Mouse (Mus musculus) heart, postnatal 25 days (tissue): Measurements from ENCODE around the gene Elp4. TPM values are rescaled to one million over a fixed set of nuclear protein-coding genes. Genes with fewer than 3 reads are reported as not detected.

ENCODE experiments used
- DNase-seq: peaks from one replicate; pipeline ENCODE4 v3.0.0; 2022; ENCODE audit warnings: low spot score
- intact Hi-C: fragments of 180-260 bp; cut with DNase I; formaldehyde crosslinking; loops from one replicate; pipeline ENCODE4 v1.15.1; 2025
- total RNA-seq, 2 experiments: library from RNA; stranded (reverse); gene quantifications; 2 replicates each; pipeline ENCODE4 v1.2.3; 2021

The Elp4 gene
- total RNA-seq, 2 experiments from 2014 or later = 11.3 to 14.0 TPM

DNA sequence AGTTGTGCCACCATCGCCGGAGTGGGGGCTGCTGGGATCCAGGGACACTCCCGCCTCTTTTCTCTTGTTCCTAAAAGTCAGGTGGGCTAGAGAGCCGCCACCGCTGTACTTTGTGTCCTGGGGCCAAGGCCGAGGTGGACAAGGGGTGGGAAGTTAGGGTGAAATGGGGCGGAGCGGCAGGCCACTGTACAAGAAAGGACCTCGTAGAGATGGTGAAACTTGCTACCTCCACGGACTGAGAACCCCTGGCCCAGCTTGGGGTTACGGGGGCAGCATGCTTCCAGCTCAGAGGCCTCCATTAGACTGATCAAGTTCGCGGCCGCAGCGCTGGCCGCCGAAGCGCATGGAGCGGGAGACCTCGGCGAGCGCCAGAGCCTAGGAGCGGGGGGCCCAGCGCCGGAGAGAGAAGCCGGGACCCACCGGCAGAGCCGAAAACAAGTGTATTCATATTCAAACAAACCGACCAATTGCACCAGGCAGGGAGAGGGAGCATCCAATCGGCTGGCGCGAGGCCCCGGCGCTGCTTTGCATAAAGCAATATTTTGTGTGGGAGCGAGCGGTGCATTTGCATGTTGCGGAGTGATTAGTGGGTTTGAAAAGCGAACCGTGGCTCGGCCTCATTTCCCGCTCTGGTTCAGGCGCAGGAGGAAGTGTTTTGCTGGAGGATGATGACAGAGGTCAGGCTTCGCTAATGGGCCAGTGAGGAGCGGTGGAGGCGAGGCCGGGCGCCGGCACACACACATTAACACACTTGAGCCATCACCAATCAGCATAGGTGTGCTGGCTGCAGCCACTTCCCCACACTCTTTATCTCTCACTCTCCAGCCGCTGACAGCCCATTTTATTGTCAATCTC, 229.3 kb downstream of the Elp4 start:
- DNase-seq = no peak
- intact Hi-C loops = loop anchor here (10.0 kb wide), 1 partner anchor 550 kb away; the partner anchor contains the start of gene Wt1

DNA sequence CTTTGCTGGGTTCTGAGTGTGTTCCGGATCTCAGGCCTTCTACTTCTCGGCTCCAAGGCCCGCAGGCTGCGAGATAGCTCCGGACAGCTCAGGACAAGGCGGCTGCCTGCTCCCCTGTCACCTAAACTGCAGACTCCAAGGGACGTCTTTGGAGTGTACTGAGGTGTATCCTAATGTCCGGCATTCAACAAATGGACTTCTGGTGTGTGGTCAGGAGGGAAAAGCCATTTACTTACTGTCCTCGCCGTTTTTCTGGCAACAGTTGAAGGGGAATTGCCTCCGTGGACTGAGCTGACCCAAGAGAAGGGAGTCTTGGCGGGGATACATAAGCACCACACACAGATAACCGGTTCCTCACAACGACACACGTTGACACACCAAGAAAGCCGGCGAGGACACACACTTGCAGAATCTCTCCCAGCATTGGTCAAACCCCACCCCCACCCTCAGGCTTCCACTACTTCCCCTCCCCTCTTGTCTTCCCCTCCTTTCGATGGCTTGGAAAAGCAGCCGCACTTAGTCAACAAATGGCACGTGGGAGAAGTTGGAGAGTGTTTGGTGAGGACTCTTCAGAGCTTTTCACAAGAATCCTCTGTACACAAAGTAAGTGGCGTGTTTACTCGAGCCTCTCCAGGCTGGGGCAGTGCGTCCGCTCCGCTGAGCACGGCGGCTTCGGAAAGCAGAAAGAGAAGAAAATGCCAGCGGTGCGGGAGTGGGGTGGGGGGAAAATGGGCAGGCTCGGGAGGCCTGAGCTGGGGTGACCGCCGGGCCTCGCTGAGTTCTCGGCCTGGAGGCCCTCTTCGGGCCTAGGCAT, 230.1 kb downstream of the Elp4 start:
- DNase-seq = no peak
- intact Hi-C loops = loop anchor here (10.0 kb wide), 1 partner anchor 549 kb away; the partner anchor contains the start of gene Wt1

DNA sequence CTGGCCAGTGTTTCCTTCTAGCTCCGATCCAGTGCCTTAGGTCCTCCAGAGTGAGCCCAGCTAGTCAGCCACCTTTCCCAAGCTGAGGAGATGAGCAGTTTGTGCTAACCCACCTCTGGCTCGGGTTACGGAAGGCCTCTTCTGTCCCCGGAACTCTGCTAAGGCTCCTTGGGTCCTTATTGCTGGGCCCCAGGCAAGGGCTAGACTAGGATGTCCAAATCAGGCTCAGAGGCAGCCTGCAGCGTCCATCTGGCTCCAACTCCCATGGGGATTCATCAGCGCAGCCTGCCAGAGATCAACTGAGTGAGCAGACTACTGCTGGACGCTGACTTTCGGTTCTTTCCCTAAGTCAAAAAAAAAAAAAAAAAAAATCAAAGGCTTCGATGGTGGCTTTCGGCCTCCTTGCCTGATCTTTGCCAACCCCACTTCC, 230.7 kb downstream of the Elp4 start:
- DNase-seq = no peak
- intact Hi-C loops = loop anchor here (10.0 kb wide), 1 partner anchor 549 kb away; the partner anchor contains the start of gene Wt1

DNA sequence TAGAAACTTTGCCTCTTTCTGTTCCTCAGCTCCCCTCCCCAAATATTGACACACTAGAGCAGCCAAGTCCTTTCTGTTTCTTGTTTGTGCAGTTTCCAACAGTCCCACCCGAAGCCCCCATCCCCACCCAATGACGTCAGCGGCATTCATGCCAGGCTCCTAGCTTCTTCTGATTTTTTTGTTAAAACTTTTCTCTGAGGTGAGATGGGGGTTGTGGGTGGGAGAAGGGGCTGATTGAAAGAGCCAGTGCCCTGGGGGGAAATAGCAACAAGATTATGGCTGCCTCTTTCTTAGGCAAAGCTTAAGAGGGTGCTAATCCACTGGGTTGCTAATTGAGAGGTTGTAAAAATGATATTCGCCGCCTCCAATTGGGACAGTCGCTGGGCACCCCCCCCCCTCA, 231.3 kb downstream of the Elp4 start:
- intact Hi-C loops = loop anchor here (10.0 kb wide), 1 partner anchor 548 kb away; the partner anchor contains the start of gene Wt1
- DNase-seq = no peak

DNA sequence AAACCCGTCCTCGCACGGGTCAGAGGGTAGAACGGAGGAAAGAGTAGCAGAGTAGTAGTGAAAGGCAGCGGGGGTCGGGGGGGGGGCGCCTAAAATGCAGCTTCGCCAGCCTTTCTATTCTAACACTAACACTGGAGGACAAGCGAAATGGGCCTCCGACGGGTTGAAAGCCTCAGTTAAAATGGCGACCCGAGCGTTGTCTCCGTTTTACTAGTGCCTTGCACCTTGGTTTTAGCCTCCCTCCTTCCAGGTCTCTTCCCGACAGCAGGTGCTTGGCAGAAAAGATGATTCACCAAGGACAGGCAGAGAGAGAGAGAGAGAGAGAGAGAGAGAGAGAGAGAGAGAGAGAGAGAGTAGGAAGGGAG, 231.8 kb downstream of the Elp4 start:
- intact Hi-C loops = loop anchor here (10.0 kb wide), 1 partner anchor 548 kb away; the partner anchor contains the start of gene Wt1

DNA sequence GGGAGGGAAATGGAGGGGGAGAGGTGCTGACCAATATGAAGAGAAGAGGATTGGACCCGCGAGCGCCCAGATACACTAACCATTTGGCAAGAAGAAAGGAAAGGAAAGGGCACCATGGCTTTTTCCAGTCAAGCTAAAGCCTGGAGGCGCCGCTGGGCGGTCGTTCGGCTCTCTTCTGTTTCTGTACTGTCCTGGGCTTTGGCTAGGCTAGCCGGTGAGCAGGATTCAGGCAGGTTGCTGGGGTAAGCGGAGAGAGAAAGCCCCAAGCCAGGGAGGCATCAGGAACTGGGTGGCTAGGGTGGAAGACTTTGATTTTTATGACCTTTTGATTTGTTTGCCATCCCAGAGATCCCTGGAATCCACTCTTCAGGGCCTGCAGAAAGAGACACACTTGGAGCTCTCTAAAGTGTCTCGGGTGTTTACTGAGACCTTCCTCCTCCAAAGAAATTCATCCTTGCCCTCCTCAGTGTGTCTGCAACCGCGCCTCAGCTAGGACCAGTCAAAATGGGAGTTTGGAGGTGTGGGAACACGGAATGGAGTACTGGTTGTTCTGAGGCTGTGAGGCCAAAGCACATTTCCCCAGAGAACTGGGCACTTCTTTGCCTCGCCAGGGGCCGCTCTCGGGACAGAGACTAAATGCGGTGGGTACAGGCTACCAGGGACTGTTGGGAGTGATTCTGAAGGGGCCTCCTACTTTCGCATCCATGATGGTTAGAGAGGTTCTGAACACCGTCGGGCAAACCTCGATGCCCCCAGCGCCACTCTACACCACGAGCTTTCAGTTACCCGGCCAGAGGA, 232.4 kb downstream of the Elp4 start:
- intact Hi-C loops = loop anchor here (10.0 kb wide), 1 partner anchor 547 kb away; the partner anchor contains the start of gene Wt1
- no peak for DNase-seq

More for the DNA sequence above, 231.8 kb downstream of the Elp4 start:
- DNase-seq = no peak

DNA sequence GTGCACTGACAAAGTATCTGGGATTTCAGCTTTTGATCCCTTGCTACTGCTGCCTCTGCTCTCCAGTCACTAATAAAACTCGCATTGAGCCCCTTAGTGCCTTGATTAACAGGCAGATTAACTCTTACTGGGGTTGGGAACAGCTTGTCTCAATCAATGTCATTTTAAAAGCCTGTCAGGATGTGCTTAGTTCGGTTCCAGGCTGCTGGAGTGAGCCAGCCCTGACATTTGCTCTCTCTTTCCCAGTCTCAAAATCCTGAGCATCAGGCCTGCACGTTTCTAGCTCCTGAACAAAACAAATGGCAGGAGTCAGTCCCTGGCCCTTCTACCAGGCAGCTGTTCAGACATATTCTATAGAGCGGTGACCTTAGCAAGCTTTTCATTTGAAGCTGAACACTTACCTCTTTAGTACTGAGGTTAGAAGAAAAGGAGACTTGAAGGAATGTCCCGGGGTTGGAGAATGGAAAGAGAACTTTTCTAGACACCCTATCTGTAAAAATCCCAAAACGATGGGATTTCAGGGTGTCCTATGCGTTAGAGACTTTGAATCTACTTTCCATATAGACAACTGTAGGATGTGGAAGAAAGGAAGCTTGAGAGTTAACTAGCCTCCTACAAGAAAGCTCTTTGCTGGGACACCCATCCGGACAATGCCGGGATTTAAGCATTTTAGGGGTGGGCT, 233.1 kb downstream of the Elp4 start:
- no peak for DNase-seq
- intact Hi-C loops = loop anchor here (10.0 kb wide), 1 partner anchor 546 kb away; the partner anchor contains the start of gene Wt1

DNA sequence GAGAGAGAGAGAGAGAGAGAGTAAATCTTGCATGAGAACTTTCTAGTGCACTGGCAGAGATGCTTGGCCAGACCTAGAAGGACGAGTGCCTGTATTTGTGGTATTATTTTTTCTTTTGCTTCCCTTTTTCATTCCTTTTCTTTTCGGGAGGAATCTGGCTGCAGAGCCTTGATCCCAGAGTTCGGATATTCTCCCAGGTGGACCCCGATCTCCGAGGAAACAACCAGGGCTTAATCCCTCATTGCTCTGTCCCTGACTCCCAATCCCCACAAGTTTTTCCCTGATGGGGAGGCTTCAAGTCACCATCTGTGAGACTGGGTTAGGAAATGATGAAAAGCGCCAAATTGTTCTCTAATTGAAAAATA, 233.7 kb downstream of the Elp4 start:
- no peak for DNase-seq
- intact Hi-C loops = loop anchor here (10.0 kb wide), 1 partner anchor 546 kb away; the partner anchor contains the start of gene Wt1

DNA sequence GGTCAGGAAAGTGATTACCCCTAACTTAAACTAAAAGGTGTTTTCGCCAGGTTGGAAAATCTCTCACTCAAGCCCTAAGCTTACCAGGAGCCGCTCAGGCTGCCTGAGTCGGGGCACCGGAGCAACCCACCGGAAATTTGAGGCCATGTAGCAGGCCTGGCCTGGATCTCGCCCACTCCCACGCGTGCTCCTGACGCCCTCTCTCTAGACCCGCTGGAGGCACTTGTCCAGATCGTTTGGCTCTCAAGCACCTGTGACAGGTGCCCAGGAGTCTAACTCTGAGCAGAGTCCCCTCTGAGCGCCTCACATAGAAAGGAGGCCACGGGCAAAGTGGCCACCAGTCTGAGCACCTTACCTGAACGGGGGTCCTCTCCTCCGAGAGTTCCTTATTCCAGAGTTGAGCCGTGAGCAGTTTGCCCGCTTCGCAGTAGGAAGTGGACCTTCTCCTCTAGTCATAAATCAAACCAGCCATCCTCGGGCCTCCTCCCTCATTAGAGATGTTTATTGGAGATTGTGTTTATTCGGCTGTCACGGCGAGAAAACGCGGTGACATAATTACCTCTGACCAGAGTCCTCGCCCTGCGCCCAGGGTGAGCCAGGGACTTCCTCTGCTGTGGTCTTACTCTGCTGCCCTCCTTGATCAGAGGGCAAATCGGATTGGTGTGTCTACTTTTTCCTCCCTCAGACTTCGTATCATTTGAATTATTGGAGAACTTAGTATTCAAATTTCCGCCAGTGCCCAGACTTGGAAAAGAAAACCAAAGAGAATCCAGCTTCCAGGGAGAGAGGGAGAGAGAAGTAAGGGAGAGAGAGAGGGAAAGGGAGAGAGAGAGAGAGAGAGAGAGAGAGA, 234.3 kb downstream of the Elp4 start:
- intact Hi-C loops = loop anchor here (10.0 kb wide), 1 partner anchor 545 kb away; the partner anchor contains the start of gene Wt1
- no peak for DNase-seq

DNA sequence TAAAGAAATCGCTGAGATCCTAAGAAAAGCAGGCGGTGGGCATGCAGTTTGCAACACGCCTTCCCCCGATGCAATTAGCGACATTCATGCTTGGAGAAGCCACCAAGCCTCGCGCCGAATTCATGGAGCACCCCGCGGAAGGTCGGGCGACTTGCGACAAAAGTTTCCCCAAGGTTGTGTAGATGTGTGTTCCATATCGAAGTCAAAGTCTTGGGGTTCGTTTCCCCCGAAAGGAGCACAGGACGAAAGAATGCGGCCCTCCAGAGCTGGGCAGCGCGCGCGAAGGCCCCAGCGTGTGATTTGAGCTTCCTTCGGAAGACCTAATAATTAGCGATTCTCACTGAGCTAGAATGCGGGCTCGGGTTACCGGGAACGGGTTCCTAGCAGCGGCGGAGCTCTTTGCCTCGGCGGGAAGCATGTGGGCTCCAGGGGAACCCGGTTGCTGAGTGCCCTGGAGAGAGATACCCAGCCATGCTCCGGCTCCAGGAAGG, 234.9 kb downstream of the Elp4 start:
- intact Hi-C loops = no loop called here
- DNase-seq = no peak

DNA sequence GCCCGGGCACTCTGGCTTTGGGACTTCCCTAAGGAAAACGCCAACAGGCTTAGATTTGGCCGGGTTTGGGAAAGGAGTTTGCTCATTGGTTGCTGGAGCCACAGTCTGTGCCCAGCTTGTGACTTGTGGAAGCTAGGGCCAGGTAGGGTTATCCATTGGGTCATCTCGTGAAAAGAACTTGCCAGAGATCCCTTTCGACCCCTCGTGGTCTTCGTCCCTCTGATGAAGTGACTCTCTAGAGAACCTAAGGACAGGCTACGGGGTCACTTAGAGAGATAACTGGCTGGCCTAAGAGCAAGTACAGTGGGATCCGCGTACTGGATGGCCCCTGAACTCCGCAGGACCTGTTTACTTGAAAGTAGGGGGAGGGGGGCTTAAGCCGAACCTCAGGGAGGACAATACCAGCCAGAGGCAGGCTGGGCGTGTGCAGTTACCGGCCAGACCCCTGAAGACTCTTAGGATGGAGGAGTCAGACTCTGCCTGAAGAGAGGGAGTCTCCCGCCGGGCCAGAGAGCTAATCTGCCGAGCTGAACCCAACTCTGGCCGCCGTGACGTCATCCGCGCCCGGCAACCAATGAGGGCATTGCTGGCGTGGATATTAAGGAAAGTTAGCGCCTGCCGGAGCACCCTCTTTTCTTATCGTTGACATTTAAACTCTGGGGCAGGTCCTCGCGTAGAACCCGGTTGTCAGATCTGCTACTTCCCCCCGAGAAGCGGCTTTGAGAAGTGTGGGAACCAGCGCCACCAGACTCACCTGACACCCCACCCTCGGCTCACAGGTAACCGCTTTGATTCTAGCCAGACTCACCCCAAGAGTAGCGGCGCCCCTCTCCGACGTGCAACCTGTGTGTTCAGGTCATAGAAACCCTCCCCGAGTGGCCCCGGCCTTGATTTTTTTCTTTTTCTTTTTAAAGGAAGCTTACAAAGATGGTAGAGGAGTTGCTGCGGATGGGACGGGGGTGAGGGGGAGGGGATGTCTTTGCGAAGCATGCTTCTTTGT, 235.8 kb downstream of the Elp4 start, which contains the start of gene Pax6:
Pax6 (plus strand) TSS at position 630 of the 1,000 bp plus-strand sequence.
- intact Hi-C loops = no loop called here
- DNase-seq = no peak

DNA sequence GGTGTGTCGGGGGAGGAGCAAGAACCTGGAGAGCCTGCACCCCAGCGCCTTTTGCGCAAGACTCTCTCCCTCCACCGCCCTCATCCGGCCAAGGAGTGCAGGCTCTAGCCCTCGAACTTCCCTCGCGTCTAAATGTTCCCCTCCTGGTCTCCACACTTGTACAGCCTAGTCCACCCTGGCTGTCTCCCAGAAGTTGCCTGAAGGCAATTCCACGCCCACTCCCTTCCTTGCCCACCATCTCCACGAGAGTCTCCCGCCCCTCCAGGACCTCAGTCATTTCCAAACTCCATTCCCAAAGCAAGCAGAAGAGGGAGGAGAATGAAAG, 236.8 kb downstream of the Elp4 start:
- intact Hi-C loops = no loop called here

DNA sequence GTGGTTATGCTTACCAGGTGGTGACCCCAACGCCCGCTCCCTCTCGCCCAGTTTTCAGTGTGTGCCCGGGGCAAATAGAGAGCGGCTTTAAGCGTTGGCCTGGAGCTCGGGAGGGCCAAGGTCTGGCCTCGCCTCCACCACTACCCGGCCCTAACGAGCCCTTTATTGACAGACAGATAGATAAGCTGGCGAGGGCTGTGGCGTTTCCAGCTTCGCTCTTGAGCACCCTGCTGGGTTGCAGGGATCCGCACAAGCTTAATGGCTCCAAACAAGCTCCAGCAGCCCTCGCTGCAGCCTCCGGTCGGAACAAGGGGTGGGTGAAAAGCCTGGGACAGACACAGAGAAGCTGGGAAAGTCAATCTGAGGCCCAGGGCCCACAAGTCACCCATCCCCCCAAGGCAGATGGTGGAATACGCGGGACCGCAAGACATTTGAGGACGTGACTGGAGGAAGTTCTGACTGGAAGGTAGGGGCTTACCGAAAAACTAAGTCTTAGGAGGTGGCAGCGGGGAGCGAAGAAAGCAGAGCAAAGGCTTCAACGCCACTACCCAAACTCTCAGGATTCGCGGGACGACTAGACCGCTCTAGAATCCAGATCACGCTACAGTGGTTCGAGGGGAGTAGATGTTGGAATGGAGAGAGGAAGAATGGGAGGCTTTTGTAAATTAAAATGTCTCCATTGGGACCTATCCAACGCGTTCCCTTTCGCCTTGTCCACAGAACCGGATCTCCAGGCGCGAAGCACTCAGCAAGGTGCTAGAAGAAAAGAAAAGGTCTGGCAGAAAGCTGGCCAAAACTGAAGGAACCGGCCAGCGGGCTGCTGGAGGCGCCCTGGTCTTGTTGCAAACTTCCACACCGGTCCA, 237.4 kb downstream of the Elp4 start:
- intact Hi-C loops = no loop called here
- DNase-seq = no peak

More for the DNA sequence above, 236.8 kb downstream of the Elp4 start:
- DNase-seq = no peak

DNA sequence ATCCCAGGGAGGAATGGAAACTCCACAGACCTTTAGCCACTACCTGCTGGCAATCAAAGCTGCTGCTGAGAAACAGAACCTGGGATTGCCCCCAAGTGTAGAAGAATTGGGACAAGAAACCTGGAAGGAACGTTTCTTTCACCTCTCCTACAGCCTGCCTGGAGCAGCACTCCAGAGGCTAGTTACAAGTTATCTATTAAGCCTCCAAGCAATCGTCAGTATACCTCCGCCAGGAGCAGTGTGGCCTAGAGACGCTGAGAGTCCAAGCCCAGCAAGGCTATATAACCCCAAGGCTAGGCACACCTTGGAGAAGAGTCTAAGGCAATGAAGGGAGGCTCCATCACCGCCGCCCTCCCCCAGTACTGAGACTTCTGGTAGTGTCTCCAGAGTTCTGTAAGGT, 238.0 kb downstream of the Elp4 start:
- DNase-seq = no peak
- intact Hi-C loops = no loop called here

DNA sequence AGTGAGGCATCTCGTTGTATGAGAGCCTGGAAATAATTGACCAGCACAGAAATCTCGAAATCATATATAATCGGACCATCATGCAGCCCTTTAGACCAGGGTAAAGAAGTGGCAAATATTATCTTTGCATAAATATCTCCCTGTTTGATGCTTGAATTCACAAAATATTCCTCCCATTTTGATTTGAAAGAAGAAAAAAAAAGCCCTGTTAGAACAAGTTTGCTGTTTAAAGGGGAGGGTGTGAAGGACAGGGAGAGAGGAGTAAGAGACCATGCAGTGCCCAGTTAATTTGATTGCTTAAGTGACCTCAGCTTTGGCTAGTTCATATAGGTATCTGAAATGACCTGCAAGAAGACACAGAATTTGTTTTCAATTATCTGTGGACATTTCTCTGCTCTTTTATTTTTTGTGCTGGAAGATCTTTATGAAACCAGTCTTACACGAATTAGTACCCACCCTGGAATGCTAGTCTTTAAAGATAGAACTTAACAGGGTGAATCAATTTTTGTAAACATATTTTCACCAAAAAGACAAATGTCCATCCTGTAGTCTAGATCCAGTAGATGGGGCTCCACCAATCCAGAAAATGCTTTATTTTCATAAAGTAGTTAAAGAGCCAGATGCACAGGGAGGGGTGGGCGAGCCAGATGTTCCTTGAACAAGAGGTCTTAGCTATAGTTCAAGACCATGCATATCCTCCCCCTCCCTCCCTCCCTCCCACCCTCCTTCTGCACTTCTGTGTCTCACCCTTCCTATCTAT, 238.7 kb downstream of the Elp4 start:
- DNase-seq = no peak
- intact Hi-C loops = no loop called here
